Mouse (Mus musculus): Measurements from ENCODE around the gene 1700029I15Rik. TPM values are rescaled to one million over a fixed set of nuclear protein-coding genes. Genes with fewer than 3 reads are reported as not detected.

Gene 1700029I15Rik
- polyA plus RNA-seq, 1 experiment from 2014 or later, result 2.5 TPM

DNA sequence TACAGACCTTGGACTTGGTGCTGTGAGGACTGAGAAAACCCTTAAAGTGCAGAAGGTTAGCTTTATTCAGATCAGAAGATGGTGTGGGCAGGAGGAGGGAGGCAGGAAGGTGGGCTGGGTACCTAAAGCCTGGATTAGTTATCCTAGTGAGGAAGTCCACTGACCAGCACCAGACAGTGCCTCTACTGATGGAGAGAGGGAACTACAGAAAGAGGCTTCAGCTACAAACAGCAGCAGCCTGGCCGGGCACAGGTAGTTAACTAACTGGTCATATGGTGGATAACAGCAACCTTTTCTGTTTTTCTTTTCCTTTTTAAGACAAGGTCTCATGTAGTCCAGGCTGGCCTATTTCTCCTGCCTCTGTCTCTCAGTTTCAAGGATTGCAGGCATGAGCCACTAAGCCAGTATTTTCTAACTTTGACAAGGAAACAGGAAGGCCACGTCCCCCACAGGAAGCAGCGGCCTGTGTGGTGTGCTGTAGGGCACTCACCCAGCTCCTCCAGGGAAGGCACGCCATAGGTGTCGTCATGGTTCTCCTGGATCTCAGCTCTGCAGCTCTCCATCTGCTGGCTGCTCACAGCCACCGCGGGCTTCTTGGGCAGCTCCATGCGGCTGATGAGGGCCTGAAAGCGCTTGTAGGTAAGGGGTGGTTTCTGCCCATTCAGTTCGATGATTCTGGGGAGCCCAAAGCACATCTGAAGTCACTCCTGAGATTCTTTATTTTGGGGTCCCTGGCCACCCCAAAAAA is 40.2 kb downstream of the 1700029I15Rik start:
- peaks cover 42% of the 10 kb centered on the region for H3K36me3 ChIP-seq (ENCODE audit: insufficient read depth, low read length)
- H3K4me2 ChIP-seq (ENCODE audit: low read length), result no peak overlapping the region

DNA sequence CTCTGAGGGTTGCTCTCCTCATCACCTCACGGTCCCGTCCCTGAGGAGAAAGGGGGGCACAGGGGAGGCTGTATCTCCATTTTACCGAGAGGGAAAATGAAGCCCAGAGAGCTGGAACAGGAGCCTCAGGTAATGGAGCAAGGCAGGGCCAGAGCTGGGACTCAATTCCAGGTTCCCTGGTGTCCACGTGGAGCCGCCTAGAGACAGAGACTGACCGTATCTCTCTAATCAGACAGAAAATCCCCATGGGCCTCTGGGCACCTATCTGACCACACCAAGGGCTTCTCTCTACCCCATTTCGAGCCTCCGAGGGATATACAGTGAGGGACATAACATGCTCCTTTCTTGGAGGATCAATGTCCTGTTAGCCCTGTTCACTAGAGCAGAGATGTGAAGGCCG is 40.8 kb downstream of the 1700029I15Rik start:
- Histone ChIP-seq H3K4me1 (replicated peaks; ENCODE audit: insufficient read depth, low read length) (peaks cover 25% of the 10 kb centered on the region; the same call in 1 of the 2 replicates), H3K9me3 (replicated peaks; ENCODE audit: low read length) (no peaks in the 10 kb centered on the region), H3K9ac (ENCODE audit: low read depth, low read length) (no peak overlapping the region), H3K27ac (0 out of 2 replicates have a peak overlapping the region, but pooled peaks have one; percentile 6), H3K4me2 (ENCODE audit: low read length) (no peak overlapping the region), H3K36me3 (ENCODE audit: insufficient read depth, low read length) (peaks cover 36% of the 10 kb centered on the region), H3K27me3 (ENCODE audit: insufficient read depth, low read length) (no peaks in the 10 kb centered on the region), H3K4me3 (replicated peaks; ENCODE audit: low read depth, low read length) (no peak overlapping the region)
- DNase-seq (ENCODE audit: low spot score) (no peak), ATAC-seq (replicated peaks; ENCODE audit: low FRiP score, low read depth) (no peak)
- WGBS, result 90% methylated on average over 9 of the region's 9 CpGs
- TF ChIP-seq CTCF (IDR thresholded peaks at IDR 0.05; ENCODE audit: low read depth), result no peak

More for the DNA sequence above, 40.2 kb downstream of the 1700029I15Rik start:
- TF ChIP-seq CTCF (IDR thresholded peaks at IDR 0.05; ENCODE audit: low read depth), result peak; percentile 43
- Histone ChIP-seq H3K27ac (0 out of 2 replicates have a peak overlapping the region, but pooled peaks have one; percentile 6), H3K27me3 (ENCODE audit: insufficient read depth, low read length) (no peaks in the 10 kb centered on the region), H3K9me3 (replicated peaks; ENCODE audit: low read length) (no peaks in the 10 kb centered on the region), H3K9ac (ENCODE audit: low read depth, low read length) (no peak overlapping the region), H3K4me1 (replicated peaks; ENCODE audit: insufficient read depth, low read length) (0 out of 2 replicates have a peak, but pooled peaks cover 21% of the 10 kb centered on the region), H3K4me3 (replicated peaks; ENCODE audit: low read depth, low read length) (no peak overlapping the region)
- WGBS, result 61% methylated on average over 10 of the region's 10 CpGs
- DNase-seq (ENCODE audit: low spot score), result peak; percentile 53
- ATAC-seq (replicated peaks; ENCODE audit: low FRiP score, low read depth), result no peak; the same call in 1 of the 2 replicates

DNA sequence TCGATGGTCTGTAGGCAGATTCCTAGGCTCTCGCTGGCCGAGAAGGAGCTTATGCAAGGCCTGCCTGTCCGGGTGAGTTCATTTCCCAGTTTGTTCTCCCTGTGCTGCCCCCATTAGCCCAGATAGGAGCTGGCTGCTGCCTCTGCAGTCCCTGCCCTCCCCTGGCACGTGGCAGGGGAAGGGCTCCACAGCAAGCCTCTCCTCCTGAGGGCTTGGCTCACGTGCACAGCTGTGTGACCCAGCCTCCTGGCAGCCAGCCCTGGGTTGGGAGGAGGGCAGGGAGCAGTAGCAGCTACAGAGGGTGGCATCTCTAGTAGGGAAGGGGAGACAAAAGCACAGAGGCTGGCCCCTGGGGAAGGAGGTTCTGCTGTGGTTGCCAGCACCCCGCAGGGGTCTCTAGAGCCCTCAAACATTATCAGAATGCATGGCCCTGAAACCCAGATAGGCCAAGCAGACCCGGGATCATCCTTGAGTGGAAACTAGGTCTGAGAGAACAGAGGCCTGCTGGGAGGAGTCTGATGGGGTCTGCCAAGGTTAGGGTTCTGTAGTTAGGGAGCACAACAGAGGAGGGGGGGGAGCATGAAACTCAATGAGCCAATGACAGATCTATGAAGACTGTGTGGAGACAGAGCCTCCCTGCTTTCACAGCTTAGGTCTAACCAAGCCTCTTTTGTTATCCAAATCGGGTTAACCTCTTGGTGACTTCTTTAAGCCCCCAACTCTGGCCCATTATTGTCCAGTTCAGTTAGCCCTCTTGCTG is 41.5 kb downstream of the 1700029I15Rik start:
- peaks cover 35% of the 10 kb centered on the region for H3K36me3 ChIP-seq (ENCODE audit: insufficient read depth, low read length)
- no peaks in the 10 kb centered on the region for H3K27me3 ChIP-seq (ENCODE audit: insufficient read depth, low read length)
- no peaks in the 10 kb centered on the region for H3K9me3 ChIP-seq (replicated peaks; ENCODE audit: low read length)
- H3K4me3 ChIP-seq (replicated peaks; ENCODE audit: low read depth, low read length), result no peak overlapping the region
- 0 out of 2 replicates have a peak overlapping the region, but pooled peaks have one; percentile 66 for H3K27ac ChIP-seq
- no peak overlapping the region for H3K9ac ChIP-seq (ENCODE audit: low read depth, low read length)
- TF ChIP-seq CTCF (IDR thresholded peaks at IDR 0.05; ENCODE audit: low read depth), result no peak
- peaks cover 25% of the 10 kb centered on the region; the same call in 1 of the 2 replicates for H3K4me1 ChIP-seq (replicated peaks; ENCODE audit: insufficient read depth, low read length)
- ATAC-seq (replicated peaks; ENCODE audit: low FRiP score, low read depth) (peak; percentile 30; the same call in 1 of the 2 replicates), DNase-seq (ENCODE audit: low spot score) (no peak)
- WGBS, result 76% methylated on average over 9 of the region's 9 CpGs
- no peak overlapping the region for H3K4me2 ChIP-seq (ENCODE audit: low read length)

DNA sequence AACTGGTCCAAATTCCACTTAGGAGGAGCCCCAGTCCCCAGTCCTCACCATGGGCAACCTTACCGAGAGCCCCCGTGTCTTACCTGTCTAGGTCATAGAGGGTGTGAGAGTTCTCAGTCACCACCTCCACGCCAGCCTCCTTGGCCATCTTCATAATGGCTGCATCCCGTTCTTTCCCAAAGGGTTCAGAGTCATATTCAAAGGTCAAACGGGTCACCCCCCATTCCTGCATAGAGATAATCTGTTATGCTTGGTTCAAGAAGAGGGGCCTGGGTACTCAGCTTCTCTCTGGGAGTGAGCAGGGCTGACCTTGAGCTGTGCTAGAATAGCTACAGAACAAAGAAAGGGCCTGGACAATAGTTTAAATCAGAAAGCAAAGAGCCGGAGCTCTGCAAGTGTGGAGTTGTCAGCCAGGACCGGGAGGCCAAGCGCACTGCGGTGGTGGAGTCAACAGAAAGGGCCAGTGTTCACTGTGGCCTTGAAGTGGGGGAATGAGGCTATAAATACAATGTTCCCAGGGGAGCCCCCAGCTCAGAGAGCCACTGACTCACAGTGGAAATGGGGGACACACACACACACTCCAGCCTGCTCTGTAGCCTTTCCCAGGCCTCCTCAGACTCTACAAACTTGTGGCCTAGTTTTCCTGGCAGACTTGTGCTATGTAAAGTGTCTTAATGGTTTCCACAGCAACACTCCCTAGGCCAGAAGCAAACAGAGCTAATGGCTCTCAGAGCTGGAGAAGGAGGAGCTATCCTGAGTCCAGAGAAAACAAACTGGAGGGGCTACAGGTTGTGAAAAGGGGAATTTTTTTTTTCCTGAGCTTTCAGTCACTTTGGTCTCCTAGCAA is 42.3 kb downstream of the 1700029I15Rik start:
- no peak overlapping the region for H3K9ac ChIP-seq (ENCODE audit: low read depth, low read length)
- peaks cover 25% of the 10 kb centered on the region; the same call in 1 of the 2 replicates for H3K4me1 ChIP-seq (replicated peaks; ENCODE audit: insufficient read depth, low read length)
- TF ChIP-seq CTCF (IDR thresholded peaks at IDR 0.05; ENCODE audit: low read depth), result no peak
- H3K4me3 ChIP-seq (replicated peaks; ENCODE audit: low read depth, low read length), result no peak overlapping the region
- 76% methylated on average over 9 of the region's 9 CpGs for WGBS
- H3K9me3 ChIP-seq (replicated peaks; ENCODE audit: low read length), result no peaks in the 10 kb centered on the region
- no peak overlapping the region for H3K4me2 ChIP-seq (ENCODE audit: low read length)
- peak; percentile 85 for DNase-seq (ENCODE audit: low spot score)
- no peak; the same call in 1 of the 2 replicates for ATAC-seq (replicated peaks; ENCODE audit: low FRiP score, low read depth)
- peaks cover 31% of the 10 kb centered on the region for H3K36me3 ChIP-seq (ENCODE audit: insufficient read depth, low read length)
- no peaks in the 10 kb centered on the region for H3K27me3 ChIP-seq (ENCODE audit: insufficient read depth, low read length)
- peak overlapping the region; percentile 66 for H3K27ac ChIP-seq

DNA sequence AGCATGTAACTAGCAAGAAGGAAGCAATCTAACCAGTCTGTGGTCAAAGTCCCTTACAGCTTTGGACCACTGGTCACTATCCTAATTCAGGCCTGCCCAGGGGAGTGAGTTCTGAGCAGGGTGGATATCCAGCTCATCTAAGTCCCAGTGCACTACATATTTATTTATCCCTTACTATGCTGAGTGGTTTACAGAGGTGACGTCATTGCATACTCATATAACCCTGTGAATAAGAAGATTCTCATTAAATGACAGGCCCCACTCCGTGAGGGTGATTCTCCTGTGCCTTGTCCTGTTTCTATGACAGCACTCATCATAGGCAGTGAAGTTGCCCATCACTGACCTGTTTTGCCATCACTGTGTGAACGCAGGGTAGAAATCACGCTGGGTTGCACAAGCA is 43.0 kb downstream of the 1700029I15Rik start:
- Histone ChIP-seq H3K27me3 (ENCODE audit: insufficient read depth, low read length) (no peaks in the 10 kb centered on the region), H3K27ac (peak overlapping the region; percentile 66; the same call in 1 of the 2 replicates), H3K4me3 (replicated peaks; ENCODE audit: low read depth, low read length) (no peak overlapping the region), H3K4me2 (ENCODE audit: low read length) (no peak overlapping the region), H3K9ac (ENCODE audit: low read depth, low read length) (no peak overlapping the region), H3K9me3 (replicated peaks; ENCODE audit: low read length) (no peaks in the 10 kb centered on the region), H3K4me1 (replicated peaks; ENCODE audit: insufficient read depth, low read length) (peaks cover 25% of the 10 kb centered on the region), H3K36me3 (ENCODE audit: insufficient read depth, low read length) (peaks cover 24% of the 10 kb centered on the region)
- ATAC-seq (replicated peaks; ENCODE audit: low FRiP score, low read depth) (no peak), DNase-seq (ENCODE audit: low spot score) (no peak)
- WGBS, result 83% methylated on average over 4 of the region's 4 CpGs
- no peak for TF ChIP-seq CTCF (IDR thresholded peaks at IDR 0.05; ENCODE audit: low read depth)
